Mouse (Mus musculus) thymus, postnatal 10 days (tissue): ENCODE data around the gene Axdnd1.

Experiments
- DNase-seq, 2 experiments: peaks; one replicate each; pipeline ENCODE4 v3.0.0; 2021; ENCODE audit warnings: low spot score in 2 of 2

Gene Axdnd1

DNA sequence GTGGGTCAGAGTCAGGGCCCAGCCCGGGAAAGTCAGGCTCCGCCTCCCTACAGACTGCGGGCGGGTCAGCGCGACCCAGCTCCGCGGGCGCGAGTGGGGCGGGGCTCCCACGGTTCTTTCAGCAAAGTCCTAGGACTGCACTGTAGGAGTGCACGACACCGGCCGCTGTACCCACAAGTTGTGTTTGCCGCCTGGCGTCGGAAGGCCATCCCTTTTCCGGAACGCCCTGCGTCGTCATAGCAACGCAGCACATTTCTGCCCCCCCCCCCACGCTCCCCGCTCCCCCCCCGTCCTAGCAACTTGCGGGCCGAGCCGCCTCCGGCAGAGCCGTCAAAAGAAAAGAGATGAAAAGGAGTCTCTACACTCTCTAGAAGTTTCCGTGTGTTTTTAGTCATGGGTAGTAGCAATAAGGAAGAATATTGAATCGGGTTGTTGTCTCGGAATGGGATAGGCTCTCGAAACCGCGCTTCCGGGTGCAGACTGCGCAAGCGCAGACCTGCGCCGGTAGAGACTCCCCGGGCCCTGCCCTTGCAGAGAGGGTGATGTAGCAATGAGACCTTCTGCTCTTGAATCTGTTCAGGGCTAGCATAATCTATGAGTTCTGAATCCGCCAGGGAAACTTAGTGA lies at the start of gene Axdnd1:
Gene Axdnd1 (minus strand): TSS at position 489 of the 627 bp plus-strand sequence.
- DNase-seq = peak; percentile 92

DNA sequence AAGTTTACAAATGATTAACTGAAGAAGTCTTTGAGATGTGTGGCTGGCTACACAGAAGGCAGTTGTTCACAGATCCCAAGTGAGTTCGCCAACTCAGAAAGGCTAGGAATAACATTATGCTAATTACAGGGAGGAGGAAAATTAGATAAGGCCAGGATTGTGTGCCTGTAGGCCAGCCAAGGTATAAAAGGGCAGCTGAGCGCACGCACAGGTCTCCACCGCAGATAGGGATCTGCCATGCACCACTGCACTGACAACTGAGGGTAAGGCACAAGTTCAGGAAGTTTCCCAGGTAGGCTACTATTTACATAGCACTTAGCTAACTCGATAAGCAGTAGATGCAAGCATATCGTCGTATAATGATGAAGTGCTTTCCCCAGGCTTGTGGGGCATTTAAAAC lies 49.6 kb upstream of the Axdnd1 start:
- DNase-seq = no peak

DNA sequence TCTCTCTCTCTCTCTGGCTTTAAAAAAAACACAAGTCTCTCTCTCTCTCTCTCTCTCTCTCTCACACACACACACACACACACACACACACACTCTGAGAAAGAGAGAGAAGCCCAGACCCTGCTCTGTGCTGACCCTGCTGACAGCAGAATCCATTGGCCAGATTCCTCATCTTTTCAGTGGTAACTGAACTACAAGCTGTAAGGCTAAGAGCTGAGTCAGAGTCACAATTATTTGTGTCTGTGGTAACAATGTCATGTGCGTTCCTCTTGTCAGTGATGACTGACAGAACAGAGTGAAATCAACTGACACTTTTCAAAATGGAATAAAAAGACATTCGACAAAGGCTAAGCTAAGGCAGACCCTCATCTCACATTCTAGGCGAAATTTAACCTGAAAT lies 47.6 kb upstream of the Axdnd1 start:
- no peak for DNase-seq

DNA sequence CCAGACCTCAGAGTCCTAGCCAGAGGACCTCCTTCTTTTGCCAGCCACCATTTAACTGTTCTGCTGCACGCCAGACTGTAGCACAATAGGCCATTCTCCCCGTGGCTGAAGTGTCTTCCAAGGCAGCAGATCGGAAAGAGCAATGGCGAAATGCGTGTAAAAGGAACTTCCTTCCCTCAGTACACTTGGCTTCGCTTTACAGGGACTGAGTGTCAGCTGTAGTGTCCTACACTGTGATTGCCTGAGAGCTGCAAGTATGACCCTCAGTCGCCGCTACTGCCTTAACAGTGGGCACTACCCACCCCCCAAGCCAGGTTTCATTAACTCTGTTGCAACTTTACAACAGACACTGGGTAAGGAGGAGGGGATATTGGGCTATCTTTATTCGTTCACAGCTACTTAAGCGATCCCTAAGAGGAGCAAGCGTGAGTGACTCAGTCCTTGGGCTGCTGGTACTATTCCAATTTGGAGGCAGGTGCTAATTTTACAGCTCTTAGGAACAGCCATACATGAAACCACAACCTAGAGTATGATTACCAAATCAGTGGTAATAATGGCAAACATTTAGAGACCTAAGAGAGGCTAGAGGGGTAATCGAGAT lies 46.8 kb upstream of the Axdnd1 start:
- no peak for DNase-seq

DNA sequence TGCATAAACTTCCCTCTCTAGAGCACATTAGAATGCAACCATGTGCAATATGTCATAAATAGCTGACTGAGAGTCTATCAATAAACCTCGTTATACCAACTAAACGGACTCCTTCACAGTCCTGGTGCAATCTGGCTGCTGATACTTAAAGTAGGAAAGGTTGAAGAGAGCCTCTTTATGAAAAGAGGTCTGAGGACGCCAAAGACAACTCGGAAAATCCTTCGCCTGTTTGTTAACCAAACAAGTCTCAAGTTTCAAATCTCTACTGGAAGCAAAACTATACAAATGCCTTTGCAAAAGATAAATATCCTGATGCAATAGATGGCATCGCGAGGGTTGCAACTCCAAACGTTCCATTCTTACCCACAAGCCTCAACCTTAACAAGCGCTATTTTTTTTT lies 44.0 kb upstream of the Axdnd1 start:
- DNase-seq = no peak

DNA sequence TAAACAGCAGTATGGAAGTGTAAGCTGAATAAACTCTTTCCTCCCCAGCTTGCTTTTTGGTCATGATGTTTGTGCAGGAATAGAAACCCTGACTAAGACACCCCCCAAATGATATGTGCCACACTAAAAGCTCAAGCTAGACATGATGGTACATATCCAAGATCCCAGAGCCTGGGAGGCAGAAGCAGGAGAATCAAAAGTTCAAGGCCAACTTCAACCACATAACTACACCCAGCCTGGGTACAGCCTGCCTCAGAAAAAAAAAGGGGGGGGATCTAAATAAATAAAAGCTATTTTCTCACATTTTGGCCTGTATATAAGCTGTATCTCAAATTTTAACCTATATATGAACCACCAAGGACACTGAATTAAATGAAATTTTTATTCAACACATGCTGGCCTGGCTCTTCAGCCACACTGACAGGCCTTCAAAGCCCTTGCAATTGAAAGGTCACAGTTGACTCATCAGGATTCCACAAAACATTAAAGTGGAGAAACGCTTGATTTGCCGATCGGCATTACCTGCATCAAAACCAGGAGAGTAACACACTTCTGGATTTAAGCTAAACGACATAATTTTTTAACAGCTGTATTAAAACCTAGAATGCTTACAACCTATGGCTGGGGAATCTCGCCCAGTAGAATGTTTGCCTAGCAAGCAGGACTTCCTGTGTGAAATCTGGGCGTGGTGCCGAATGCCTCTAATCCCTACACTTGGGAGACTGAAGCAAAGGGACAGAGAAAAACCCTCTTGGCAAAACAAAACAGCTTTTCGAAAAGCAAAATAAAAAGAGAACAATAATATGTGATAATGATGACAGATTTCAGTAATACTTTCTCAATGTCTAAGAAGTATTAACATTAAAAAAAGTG lies 43.3 kb upstream of the Axdnd1 start:
- DNase-seq = no peak

DNA sequence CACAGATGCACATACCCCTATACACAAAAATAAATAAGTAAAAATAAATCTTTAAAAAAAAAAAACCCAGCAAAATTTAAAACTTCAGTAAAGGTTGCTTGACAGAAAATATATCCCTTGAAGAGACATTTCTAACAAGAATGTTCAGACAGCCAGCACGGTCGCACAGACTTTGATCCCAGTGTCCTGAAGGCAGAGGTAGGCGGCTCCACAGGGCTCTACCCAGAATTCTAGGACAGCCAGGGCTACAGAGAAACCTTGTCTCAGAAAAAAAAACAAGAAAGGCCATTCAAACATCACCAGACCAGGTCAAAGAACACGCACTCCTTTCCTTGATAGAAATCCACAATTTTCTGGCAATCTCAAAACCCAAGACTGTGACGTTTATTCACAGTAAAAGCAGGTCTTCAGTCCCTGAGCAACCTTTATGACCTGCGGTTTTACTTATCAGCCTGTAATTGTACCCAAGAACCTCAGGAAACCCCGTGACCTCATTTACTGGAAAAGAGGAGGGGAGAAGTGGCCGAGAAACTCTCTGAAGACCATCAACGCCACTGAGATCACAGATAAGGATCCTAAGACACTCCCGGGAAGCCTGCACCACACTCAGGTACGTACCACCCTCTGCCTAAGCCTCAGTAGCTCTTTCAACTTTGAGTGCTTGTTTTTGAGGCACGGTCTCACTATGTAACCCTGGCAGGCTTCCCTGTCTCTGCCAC lies 41.5 kb upstream of the Axdnd1 start:
- no peak for DNase-seq

DNA sequence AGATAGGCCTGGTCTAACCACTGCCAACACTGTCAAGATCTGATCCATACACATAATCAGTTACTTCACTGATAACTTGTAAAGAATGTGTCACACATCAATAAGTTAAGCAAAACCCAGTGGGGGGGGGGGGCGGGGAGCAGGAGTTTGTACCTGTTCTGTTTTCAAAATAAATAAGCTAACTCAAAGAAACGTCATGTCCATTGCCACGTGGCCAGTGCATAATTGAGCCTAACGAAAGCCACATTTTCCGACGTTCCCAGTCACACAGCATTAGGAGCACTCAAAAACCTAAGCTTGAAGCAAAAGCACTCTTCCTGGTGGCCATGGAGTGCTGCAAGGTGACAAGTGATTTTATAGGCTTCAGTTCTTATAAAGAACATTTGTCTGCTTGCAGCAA lies 40.1 kb upstream of the Axdnd1 start:
- no peak for DNase-seq

DNA sequence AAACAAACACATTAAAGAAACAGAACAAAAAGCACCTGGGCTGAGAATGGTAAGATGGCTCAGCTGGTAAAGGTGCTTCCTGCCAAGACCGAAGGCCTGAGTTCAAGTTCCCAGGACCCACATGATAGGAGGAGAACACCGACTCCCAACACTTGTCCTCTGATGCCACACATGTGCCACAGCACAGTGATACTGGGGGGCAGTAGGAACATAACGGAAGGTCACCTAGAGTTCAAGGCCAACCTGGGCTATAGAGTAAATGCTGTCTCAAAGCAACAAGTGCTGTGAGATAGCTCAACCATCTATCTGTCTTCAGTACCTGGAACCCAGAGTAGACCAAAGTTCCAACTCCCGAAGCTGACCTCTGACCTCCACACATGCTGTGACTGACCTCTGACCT lies 39.3 kb upstream of the Axdnd1 start:
- no peak for DNase-seq

DNA sequence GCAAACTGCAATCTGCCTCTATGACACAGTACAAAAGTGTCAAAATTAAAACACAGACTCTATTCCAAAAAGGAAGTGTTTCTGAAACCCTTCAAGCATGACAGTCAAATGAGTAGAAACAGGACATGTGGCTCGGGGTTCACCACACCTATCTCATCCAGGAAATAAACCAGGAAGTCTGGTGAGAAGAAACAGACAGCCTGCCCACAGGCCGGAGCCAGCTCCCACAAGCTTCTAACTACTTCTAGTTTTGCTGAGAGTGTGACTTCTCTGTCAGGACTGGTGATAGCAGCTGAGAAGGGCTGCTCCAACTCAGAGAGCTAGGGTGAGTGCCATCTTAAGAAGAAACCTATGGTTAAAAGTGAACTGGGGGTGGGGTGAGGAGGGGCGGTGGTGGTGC lies 38.7 kb upstream of the Axdnd1 start:
- DNase-seq = no peak

DNA sequence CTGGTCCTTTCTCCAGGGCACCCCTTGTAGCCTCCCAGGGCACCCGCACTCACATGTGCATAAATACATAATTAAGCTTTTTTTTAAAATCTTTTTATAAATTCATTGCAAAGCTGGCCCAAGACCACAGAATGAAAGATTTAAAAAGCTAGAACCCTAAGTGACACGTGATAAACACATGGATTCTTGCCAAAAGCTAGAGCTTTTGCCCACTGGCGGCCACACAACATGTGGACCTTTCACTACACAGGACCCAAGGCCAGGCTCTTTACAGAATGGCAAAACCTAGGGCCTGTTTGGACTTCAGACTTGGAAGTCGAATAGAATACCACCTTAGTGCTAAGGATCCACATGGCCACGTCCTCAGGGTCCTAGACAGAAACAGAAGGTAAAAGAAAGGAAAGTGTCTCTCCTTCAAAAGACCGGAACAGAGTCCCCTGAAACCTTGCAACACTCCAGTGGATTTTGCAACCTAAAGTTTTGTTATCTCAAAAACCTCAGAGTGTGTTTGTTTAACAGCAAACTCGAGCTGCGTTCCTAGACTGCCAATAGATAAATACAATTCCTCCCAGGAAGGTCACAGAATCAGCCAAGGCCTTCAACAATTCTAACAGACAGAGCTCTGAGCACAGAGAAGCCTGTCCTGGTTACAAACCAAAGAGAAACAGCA lies 37.6 kb upstream of the Axdnd1 start:
- no peak for DNase-seq

DNA sequence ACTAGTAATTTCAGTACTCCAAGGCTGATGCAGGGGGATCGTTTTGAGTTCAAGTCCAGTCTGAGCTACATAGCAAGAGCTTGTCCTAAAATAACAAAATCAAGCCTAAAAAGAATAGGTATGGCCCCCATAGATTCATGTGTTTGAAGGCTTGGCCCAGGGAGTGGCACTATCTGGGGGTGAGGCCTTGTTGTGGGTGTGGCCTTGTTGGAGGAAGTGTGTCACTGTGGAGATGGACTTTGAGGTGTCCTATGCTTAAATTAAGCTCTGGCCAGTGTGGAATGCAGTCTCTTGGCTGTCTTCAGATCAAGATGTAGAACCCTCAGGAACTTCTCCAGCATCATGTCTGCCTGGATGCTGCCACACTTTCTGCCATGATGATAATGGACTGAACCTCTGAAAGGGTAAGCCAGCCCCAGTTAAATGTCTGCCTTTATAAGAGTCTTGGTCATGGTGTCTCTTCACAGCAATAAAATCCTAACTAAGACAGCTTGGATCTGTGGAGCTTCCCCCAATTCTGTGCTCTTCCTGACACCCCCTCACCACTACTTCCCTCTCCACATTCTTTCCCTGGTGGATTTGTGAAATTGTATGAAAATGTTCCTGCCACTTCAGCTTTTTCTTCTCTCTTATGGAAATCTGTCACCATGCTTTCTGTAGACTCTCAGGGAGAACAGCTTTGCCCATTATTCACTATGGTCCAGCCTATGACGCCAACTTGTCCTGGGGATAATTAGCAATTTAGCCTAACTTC lies 34.2 kb upstream of the Axdnd1 start:
- DNase-seq = no peak

DNA sequence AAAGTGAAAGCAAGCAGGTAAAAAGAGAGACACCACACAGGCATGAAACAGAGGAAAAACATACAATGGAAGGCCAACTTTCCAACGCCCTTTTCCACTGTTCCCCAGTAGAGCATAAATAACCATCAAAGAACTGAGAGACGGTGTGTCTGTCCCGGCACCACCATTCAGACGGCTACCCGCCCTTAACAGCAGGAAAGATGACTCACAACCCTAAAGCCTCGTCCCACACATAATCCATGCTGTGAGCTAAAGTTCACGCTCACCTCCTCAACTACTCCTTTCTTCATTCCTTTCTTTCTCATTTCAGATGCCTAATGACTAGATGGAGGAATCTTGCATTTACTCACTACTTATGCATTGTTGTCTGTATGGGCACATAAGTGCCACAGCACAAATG lies 33.4 kb upstream of the Axdnd1 start:
- DNase-seq = no peak

DNA sequence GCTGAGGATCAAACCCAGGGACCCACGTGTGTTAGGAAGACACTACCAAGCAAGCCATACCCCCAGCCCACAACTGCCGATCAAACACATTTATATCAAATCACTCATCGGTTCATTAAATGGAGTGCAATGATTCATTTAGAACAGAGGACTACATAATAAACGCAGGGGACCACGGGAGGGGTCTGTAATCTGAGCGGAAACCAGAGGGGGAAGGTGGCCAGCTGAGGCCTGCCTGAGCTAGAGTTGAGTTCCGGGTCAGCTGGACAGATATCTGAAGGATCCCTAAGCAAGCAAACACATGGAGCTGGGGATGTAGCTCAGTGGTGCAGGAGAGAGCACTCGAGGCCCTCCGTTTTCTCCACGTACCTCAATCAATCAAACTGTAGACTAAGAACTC lies 32.9 kb upstream of the Axdnd1 start:
- no peak for DNase-seq

DNA sequence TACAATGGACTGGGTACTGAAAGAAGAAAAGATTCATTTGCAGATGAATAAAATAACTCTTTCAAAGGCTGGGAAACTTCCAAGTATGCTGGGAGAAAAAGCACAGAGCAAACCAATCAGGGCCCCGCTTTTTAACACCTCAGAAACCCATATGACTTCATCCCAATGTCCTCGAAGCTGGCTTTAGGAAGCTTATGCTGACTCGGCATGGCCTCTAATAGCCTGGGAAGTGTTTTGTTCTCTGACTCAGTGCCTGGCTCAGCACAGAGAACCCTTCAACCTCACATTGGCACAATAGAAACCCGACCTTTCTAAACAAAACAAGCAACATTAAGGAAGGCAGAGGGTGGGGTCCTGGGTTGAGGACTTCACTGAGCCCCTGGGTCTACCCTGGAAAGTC lies 29.5 kb upstream of the Axdnd1 start:
- no peak for DNase-seq

DNA sequence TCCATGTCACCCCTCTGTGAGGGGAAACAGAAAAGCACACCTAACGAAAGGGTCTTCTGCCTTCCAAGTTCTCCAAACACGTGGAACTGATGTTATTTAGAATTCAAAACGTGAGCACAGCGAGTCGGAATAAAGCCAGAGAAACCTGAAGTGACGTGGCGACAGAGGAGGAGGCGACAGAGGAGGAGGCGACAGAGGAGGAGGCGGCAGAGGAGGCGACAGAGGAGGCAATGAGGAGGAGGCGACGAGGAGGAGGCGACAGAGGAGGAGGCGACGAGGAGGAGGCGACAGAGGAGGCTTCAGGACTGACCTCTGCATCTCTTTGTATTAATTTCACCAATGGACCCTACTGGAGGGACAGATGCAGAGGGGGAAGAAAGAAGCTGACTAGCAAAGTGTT lies 28.7 kb upstream of the Axdnd1 start:
- no peak for DNase-seq

DNA sequence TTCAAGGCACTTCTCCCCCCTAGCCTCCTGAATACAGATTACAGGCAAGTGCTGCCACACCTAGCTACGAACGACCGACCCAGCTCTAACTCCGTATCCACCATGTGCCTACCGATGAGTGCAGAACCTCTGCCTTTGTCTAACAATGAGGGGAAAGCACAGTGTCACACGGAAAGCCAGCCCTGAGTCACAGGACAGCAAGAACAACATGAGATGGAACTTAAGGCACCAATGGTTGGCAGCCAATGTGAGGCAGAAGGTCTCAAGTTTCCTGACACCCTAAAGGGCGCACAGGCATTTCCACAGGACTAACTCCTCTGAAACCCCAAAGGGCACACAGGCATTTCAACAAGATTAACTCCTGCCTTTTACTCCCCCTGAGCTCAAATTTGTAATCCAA lies 28.1 kb upstream of the Axdnd1 start:
- DNase-seq = no peak

DNA sequence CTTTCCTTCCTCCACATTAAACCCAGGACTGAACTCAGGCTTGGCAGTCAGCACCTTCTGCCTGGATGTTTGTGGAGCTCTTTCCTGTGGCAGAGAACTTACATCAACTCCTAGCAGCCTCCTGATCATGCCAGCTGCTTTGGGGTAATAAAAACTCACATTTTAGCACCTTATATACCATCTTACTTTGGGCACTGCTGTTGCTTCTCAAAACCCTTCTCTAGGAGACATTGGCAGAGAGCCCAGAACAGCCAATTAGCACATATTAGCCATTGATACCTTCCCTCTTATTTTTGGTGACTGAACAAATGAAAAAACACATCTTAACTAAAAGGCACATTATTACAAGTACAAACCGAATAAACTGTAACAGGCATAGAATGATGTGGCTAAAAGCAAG lies 24.1 kb upstream of the Axdnd1 start:
- no peak for DNase-seq

DNA sequence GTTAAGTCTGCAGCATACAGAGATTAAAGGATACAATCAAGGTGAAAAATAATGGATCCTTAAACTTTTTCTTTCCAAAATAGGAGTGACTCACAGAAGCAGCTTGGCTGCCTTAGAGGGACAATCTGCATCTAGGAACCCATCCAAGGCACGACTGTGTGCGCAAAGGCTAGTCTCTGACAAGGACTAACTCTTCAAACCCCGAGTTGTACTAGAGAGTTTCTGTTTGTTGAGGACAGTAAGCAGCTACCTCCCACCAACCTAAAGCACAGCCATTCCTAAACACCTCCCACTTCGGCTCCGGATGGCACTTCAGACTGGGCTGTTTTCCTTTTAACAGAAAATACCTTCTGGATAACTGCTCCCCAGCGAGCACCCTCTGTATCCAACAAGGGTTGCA lies 21.8 kb upstream of the Axdnd1 start:
- DNase-seq = no peak

DNA sequence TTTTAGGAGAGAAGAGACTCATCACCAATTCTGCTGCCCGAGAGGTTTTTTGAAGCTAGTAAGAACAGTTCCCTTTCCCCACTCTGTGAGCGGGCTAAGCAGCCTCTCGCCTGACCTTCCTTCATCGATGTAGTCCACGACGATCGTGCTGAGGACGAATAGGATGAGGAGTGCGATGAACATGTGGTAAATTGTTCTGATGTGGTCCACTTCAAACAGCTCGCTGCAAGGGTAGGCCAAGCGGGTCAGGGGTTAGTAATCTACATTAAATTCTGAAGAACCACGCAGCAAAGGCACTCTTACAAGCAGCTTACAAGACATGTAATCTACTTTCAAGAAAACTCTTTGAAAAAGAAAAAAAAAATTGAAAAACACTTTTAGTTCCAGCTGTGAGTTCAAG lies 21.3 kb upstream of the Axdnd1 start:
- DNase-seq = no peak

DNA sequence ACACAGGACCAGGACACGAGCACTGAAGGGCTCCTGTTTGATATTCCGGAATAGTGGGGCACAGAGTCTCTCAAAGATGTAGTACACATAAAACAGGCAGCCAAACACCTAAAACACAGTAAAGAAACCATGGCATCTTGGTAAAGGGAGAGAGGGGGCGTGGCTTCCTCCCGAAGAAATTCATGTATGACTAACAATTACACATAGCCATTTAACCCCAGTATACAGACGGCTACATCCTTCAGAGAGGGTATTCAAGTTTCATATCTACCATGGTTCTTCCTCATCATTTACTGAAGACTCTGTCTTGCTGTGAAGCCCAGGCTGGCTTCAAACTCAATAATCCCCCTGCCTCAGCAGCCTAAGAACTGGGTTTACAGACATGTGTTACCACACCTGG lies 16.8 kb upstream of the Axdnd1 start:
- DNase-seq = no peak
